Mouse (Mus musculus) testis, adult 2 months (tissue): Measurements from ENCODE around the gene Pdxp.

Source experiments
- CTCF ChIP-seq: fragments of 200-500 bp; IDR thresholded peaks from 2 replicates; pipeline ENCODE4 v1.5.1; 2012; ENCODE audit warnings: low read depth, mild to moderate bottlenecking, inconsistent platforms, low read length, moderate library complexity; ENCODE audit not compliant: control insufficient read depth, insufficient read depth, insufficient replicate concordance
- POLR2A ChIP-seq: fragments of 200-500 bp; IDR thresholded peaks from 2 replicates; pipeline ENCODE4 v1.6.1; 2012; ENCODE audit warnings: low read depth, mild to moderate bottlenecking, inconsistent platforms, low read length, moderate library complexity; ENCODE audit not compliant: control insufficient read depth

- no peak for TF ChIP-seq CTCF
- TF ChIP-seq POLR2A = no peak
Observed at GRCm38 (mm10) chr15:78881828-78882227, 31.9 kb upstream of the Pdxp start.
